Mouse (Mus musculus) WW6 (cell line): ENCODE measurements around the gene Elane.

ENCODE experiments used
- DNase-seq: peaks from one replicate; pipeline ENCODE4 v3.0.0-alpha.2; 2013; ENCODE audit warnings: low read depth, low spot score

Elane gene

GRCm38 (mm10) chr10:79858416-79859074 is 27.5 kb upstream of the Elane start:
- no peak for DNase-seq

GRCm38 (mm10) chr10:79859116-79859515 is 26.9 kb upstream of the Elane start:
- DNase-seq: no peak

- DNase-seq: no peak
These were observed 25.8 kb upstream of the Elane start for GRCm38 (mm10) chr10:79860079-79860911.

- DNase-seq: no peak
These were observed 24.6 kb upstream of the Elane start for GRCm38 (mm10) chr10:79861230-79862048.

GRCm38 (mm10) chr10:79862049-79862788 is 23.8 kb upstream of the Elane start:
- DNase-seq: no peak

- DNase-seq: no peak
These were observed 23.1 kb upstream of the Elane start for GRCm38 (mm10) chr10:79862925-79863324.

- no peak for DNase-seq
These were observed 21.5 kb upstream of the Elane start for GRCm38 (mm10) chr10:79864351-79865188.

- DNase-seq: no peak
These were observed 20.9 kb upstream of the Elane start for GRCm38 (mm10) chr10:79865189-79865601.

GRCm38 (mm10) chr10:79865801-79866295 is 20.2 kb upstream of the Elane start:
- no peak for DNase-seq

- no peak for DNase-seq
These were observed 19.4 kb upstream of the Elane start for GRCm38 (mm10) chr10:79866601-79867000.

GRCm38 (mm10) chr10:79871845-79872244 is 14.2 kb upstream of the Elane start:
- no peak for DNase-seq

GRCm38 (mm10) chr10:79872862-79873261 is 13.2 kb upstream of the Elane start:
- no peak for DNase-seq

GRCm38 (mm10) chr10:79873313-79873712 is 12.7 kb upstream of the Elane start:
- no peak for DNase-seq

- DNase-seq: no peak
These were observed 12.2 kb upstream of the Elane start for GRCm38 (mm10) chr10:79873715-79874289.

GRCm38 (mm10) chr10:79874290-79874862 is 11.7 kb upstream of the Elane start, which contains the start of the genes Prtn3 and Plppr3:
Prtn3 (plus strand) TSS chr10:79874476.
Plppr3 (minus strand) TSS chr10:79874634.
- DNase-seq: no peak

- no peak for DNase-seq
These were observed 8.9 kb upstream of the Elane start for GRCm38 (mm10) chr10:79877174-79877573.

GRCm38 (mm10) chr10:79877757-79878156 is 8.3 kb upstream of the Elane start:
- DNase-seq: no peak

- DNase-seq: no peak
These were observed 6.5 kb upstream of the Elane start for GRCm38 (mm10) chr10:79879527-79879926.

GRCm38 (mm10) chr10:79880721-79881120 is 5.3 kb upstream of the Elane start:
- DNase-seq: peak; percentile 49
